Mouse (Mus musculus) 3134 (cell line): ENCODE data around the gene Uqcr10.

ENCODE experiments used
- DNase-seq: peaks from one replicate; pipeline ENCODE4 v3.0.0-alpha.2; 2011; ENCODE audit warnings: low spot score; ENCODE audit not compliant: insufficient read length; ENCODE audit errors: extremely low read depth

Uqcr10 gene

GRCm38 (mm10) chr11:4704072-4704964 is at the start of gene Uqcr10, which contains the start of gene Zmat5:
Gene Uqcr10 (minus strand): TSS chr11:4704342.
Gene Zmat5 (plus strand): TSS chr11:4704678.
- DNase-seq = peak; percentile 91

DNA sequence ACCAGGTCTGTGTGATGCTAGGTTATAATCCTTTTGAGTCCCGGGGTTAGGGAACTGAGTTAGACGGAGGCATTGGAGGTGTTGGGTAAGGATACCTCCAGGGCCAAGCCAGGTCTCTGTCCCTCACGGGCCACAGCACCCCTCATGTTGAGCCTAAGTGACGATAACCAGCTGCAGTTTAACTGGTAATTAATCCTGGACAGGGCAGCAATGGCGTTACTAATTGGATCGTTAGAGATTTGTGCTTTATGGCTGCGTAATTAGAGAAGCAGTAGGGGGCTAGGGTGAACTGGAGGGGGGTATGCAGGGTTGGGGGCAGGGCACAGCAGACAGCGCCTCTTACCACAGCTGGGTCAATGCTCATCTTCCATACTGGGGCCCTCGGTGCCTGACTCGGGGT is 48.7 kb upstream of the Uqcr10 start:
- DNase-seq = no peak

- peak; percentile 50 for DNase-seq
Measured at GRCm38 (mm10) chr11:4750263-4750662, 46.1 kb upstream of the Uqcr10 start.

DNA sequence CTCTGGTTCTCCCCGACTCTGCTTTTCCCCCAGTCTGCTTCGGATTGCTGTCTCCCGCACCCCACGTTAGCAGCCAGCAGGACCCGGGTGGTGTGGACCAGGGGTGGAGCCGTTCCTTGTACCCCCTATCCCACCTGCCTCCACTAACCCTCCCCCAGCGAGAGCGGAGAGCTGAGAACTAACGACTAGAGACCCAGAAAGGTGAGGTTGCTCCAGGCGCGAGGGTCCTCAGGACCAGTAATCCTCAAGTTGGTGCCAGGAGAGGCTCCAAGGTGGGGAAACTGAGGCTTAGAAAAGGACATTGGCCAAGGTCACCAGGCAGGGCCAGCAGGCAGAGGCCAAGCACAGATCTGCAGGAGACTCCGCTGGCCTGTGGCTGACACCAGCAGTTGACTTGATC is 43.1 kb upstream of the Uqcr10 start:
- DNase-seq = no peak

- DNase-seq = no peak
Measured at GRCm38 (mm10) chr11:4746733-4747132, 42.6 kb upstream of the Uqcr10 start, which contains the start of gene Cabp7. Gene Cabp7 (minus strand): TSS chr11:4746778.

DNA sequence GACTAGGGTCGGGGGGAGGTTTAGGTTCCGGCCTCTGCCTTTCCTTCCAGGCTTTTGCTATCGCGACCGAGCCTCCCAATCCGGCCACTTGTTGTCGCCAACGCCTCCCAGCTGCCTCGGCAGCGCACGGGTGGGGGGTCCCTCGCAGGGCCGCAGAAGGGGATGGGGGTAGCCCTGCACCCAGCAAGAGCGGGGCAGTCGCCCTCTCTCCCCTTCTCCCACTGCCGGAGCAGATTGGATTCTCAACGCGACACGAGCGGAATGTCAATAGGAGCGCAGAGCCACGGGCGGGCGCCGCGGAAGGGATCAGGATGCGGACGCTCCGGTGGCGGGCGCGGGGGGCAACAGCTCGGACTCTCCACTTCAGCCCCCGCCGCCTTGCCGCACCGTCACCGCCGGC is 41.8 kb upstream of the Uqcr10 start:
- DNase-seq = no peak

- peak; percentile 69 for DNase-seq
Measured at GRCm38 (mm10) chr11:4744691-4745090, 40.5 kb upstream of the Uqcr10 start.

DNA sequence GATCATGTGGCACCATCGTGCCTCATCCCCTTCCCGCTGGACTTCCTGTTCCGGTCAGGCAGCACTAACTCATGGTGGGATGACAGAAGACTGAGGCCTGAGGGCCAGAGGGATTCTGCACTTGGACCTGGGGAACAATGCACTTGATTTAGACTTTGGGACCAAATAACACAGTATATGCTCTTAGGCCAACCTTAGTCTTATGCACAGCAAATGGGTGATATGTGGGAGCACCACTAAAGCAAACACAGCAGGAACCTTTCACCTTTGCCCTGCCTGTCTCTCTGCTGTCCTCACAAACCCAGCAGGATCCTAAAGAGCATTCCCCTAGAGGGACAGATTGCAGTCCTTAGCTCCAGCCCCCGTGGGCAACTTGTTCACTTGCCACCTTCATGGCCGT is 36.6 kb upstream of the Uqcr10 start:
- no peak for DNase-seq

DNA sequence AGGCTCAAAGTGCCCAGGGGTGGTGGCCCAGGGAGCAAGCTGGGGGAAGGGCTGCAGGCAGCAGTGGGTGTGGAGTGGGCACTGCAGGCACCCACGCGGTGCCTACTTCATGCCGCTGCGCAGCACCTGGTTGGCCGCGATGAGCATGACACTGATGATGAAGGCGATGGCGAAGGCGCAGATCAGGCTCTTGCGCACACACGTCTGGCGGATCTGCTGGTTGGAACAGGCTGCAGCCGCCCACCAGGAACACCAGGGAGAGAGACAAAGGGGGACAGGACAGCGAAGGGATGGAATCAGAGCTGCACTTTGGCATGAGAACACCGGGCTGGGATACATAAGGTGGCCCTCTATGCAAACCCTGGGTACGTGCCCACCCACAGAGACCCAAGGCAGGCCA is 34.6 kb upstream of the Uqcr10 start:
- DNase-seq = no peak

- no peak for DNase-seq
Measured at GRCm38 (mm10) chr11:4737682-4738081, 33.5 kb upstream of the Uqcr10 start.

- no peak for DNase-seq
Measured at GRCm38 (mm10) chr11:4736355-4736754, 32.2 kb upstream of the Uqcr10 start.

DNA sequence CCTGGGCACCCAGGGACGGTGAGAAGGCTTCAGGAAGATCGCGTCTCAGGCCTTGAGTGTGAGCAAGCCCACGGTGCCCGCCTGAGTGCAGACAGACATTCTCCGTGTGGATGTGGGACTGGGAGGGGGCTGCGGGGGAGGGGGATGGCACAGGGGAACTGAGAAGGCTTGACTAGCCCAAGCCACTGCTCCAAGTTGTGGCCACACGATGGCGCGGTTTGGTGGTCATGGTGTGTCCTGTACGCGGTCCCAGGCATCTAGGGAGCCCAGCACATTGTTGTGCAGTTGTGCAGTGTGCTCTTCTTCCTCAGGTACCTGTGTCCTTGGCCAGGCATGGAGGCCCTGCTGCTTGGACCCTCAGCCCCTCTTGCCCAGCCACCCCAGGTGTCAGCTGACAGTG is 30.0 kb upstream of the Uqcr10 start:
- no peak for DNase-seq

- DNase-seq = no peak
Measured at GRCm38 (mm10) chr11:4731781-4732180, 27.6 kb upstream of the Uqcr10 start.

DNA sequence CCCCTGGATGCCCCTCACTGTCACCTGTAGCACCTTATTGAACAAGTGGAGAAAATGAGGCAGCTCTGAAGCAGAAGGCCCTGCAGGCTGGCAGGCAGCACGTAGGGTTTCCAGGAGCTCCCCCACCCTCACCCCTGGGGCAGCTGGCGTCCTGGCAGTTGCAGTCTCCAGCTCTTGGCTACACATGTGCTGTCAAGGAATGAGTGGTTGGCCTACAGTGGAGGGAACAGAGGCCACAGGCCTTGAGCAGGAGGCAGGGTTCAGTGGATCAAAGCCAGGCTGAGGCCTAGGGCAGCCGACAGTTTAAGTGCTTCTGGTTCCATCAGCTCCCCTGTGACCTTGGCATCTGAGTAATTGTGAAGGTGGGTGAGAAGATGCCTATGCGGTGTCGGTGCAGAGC is 26.8 kb upstream of the Uqcr10 start:
- no peak for DNase-seq

DNA sequence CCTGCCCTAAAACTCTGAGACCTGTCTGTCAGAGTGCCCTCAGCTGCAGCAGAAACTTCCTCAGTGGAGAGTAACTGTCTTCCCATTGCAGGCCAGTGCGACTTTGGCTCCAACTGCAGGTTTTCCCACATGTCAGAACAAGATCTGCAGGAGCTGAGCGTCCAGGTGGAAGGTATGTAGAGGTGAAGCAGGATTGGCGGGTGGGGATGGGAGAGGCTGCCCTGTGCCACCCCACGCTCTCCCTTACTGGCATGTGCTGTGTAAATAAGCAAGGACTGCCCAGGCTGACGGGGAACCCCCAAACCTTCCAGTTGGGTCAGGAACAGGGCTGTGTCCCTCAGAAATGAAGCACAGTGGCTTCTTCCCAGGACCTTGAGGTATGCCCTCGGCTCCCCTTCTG is 26.0 kb upstream of the Uqcr10 start:
- DNase-seq = no peak

DNA sequence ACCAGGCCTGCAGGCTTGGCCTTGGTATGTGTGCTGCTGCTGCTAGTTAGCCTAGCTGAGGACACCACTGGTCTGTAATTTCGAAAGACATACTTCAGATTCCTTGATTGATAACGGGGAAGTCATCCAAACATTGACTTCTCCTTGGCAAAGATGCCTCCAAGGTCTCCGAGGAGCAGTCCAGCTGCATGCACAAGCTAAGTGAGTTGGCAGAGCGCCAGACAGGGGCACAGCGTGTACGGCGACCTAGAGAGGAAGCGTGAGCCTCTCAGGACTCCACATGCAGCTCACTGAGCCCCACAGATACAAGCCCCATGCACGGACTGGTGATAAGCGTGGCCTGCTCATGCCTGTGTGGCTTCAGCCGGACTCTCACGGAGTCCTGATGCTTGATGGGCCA is 25.5 kb upstream of the Uqcr10 start:
- no peak for DNase-seq

DNA sequence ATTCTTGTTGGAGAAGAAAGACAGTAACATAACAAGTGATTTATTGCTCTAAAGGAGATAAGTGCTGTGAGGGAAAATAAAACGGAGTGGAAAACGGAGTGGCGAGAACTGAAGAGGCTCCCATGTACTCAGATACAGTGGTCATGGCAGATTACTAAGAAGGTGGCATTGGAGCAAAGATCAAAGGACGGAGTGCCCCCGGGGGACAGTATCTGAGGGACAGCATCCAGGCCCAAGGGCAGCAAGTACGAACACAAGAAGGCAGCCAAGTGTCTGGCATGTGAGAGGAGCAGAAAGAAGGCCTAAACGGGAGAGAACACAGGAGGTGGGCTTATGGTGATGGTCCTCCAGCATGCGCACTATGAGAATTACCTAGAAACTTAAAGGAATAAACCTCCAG is 17.6 kb upstream of the Uqcr10 start:
- no peak for DNase-seq

DNA sequence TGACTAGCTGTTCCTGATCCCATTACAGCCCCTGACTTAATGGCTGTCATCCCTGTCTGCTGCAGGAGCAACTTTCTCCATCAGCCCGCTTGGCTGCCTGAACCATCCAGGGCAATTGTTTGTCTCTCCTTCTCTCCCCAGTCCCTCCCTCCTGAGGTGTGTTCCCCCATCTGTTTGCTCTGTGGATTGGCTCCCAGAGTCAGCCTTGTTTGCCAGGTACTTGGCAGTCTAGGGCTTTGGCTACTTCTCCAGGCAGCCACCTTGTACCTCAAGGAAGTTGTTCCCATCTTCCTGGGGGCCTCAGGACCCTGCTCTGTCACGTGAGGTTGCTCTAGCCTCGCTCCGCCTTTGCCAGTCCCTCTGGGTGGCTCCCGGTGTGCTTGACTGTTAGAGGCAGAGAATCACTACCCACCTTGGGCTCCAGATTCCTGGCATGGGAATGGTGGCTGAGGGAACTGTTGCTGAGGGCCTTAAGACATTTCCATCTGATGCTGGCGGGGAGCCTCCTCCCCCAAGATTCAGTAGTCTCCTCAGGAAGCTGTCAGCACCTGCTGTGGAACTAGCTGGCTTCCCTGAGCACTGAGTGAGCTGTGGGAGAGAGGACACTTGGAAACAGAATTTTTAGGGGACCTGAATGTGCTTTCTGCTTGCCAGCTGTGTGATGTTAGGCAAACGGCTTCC is 16.9 kb upstream of the Uqcr10 start:
- no peak for DNase-seq

DNA sequence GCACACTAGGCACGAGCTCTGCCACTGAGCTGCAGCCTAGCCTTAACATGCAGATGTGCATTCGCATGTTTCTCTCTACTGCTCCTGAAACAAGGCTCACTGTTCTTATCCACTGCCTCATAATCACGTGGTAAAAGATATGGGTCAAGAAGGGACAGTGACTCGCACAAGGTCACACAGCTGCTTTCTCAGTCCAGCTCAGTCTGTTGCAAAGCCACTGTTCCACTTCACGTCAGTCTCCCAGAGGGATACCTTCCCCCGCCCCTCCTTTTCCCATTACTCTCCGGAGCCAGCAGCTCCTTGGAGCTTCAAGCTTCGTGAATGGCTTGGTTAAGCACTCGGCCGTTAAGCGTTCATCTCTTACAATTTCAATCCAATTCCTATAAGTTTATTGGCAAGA is 16.3 kb upstream of the Uqcr10 start:
- no peak for DNase-seq

DNA sequence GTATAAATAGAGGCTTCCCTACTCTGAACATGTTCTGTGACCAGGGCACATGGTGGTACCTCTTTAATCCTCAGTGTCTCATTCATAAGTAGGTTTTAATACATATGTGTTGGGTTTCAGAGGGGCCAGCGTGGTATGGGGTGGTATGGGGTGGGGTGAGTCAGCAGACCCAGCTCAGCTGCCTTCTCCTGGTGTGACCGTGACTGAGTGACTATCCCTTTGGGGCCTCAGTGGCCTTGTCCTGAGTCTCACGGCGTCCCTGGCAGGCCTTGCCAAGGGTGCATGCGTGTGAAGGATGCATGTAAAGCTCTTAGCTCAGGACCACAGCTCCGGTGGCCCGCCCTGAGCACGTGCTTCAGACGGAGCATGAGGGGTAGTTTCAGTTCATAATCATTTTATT is 15.8 kb upstream of the Uqcr10 start:
- DNase-seq = no peak

GRCm38 (mm10) chr11:4718548-4718947 is 14.4 kb upstream of the Uqcr10 start:
- no peak for DNase-seq
